Mouse (Mus musculus) E14TG2a.4 (cell line): ENCODE results near the gene Barhl2.

Experiments
- CTCF ChIP-seq: conservative IDR thresholded peaks from 2 replicates; pipeline ENCODE4 v1.5.1; 2014; ENCODE audit warnings: low read length
- NANOG ChIP-seq: IDR thresholded peaks from 2 replicates; pipeline ENCODE4 v1.6.1; 2014; ENCODE audit warnings: borderline replicate concordance, low read length, mixed read lengths

DNA sequence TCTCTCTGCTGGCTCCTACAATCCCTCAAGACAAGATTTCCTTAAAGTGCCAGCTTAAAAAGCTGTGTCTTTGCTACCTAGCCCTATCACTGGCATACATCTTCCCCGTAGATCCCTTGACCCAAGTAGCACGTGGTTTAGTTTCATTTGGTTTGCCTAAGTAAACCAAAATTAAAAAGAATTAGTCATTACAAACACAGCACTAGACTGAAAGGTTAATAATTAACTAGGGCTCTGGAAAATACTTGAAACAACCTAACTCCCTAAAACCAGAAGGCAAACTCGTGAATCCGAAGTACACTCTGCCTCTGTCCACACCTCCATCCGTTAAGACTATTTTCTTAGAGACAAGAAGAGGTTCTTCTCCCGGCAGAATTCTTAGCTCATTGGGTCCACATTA is 41.4 kb downstream of the Barhl2 start:
- TF ChIP-seq NANOG (no peak), CTCF (no peak)
